Mouse (Mus musculus) CH12.LX (cell line): ENCODE data around the gene Immp2l. TPM values are rescaled to one million over a fixed set of nuclear protein-coding genes. Genes with fewer than 3 reads are reported as not detected.

ENCODE experiments used
- DNase-seq: peaks from one replicate; pipeline ENCODE4 v3.0.0-alpha.2; 2013; ENCODE audit errors: extremely low read depth
- H3K27ac ChIP-seq: 2 replicates; pipeline ENCODE4 v1.5.1; 2012; ENCODE audit warnings: low read depth, mild to moderate bottlenecking, control low read depth, moderate library complexity; ENCODE audit not compliant: insufficient read depth
- H3K27me3 ChIP-seq: replicated peaks from 2 replicates; pipeline ENCODE3; 2012; ENCODE audit warnings: inconsistent platforms
- H3K36me3 ChIP-seq, 2 experiments: replicated peaks in 1 of 2; 2 replicates each; pipeline versions ENCODE3 to v1.6.1; 2012; ENCODE audit warnings: inconsistent platforms in 1 of 2, low read length in 1 of 2, mild to moderate bottlenecking in 1 of 2, mixed read lengths in 1 of 2, moderate library complexity in 1 of 2; ENCODE audit not compliant: control insufficient read depth in 1 of 2, insufficient read depth in 1 of 2
- H3K4me1 ChIP-seq, 2 experiments: 2 replicates each; pipeline ENCODE4 v1.6.1; 2012; ENCODE audit warnings: inconsistent platforms in 1 of 2, moderate library complexity in 1 of 2; ENCODE audit not compliant: insufficient read depth in 2 of 2, control insufficient read depth in 1 of 2
- H3K4me2 ChIP-seq: 2 replicates; pipeline ENCODE4 v1.6.1; 2012; ENCODE audit warnings: low read depth, mild to moderate bottlenecking, control low read depth; ENCODE audit not compliant: poor library complexity, insufficient read depth, severe bottlenecking
- H3K4me3 ChIP-seq, 3 experiments: fragments of 150-350 bp in 1 of 3; sonication (generic) in 1 of 3; replicated peaks in 1 of 3; 2 replicates each; pipeline versions ENCODE3 to v1.5.1; 2011 to 2012; ENCODE audit warnings: low read depth in 2 of 3, low read length in 2 of 3, mild to moderate bottlenecking in 2 of 3, moderate library complexity in 2 of 3, control low read depth in 1 of 3, improper control_type of control experiment in 1 of 3, inconsistent platforms in 1 of 3, mixed read lengths in 1 of 3; ENCODE audit not compliant: poor library complexity in 1 of 3
- H3K79me2 ChIP-seq: replicated peaks from 2 replicates; pipeline ENCODE4 v1.6.1; 2012; ENCODE audit warnings: mild to moderate bottlenecking, moderate library complexity; ENCODE audit not compliant: control insufficient read depth, poor library complexity, insufficient read depth, severe bottlenecking; ENCODE audit errors: extremely low read depth
- H3K9ac ChIP-seq: 2 replicates; pipeline ENCODE4 v1.6.1; 2012; ENCODE audit warnings: low read depth, mild to moderate bottlenecking, control low read depth, moderate library complexity; ENCODE audit not compliant: insufficient read depth
- H3K9me3 ChIP-seq: replicated peaks from 2 replicates; pipeline ENCODE3; 2012; ENCODE audit warnings: low read length, inconsistent platforms, mixed read lengths
- BHLHE40 ChIP-seq: IDR thresholded peaks from 2 replicates; pipeline ENCODE4 v1.6.1; 2011; ENCODE audit warnings: mild to moderate bottlenecking, low read depth, low read length, improper control_type of control experiment
- CHD2 ChIP-seq: IDR thresholded peaks from 2 replicates; pipeline ENCODE4 v1.6.1; 2011; ENCODE audit warnings: low read length, improper control_type of control experiment
- CTCF ChIP-seq, 2 experiments: IDR thresholded peaks in 1 of 2; conservative IDR thresholded peaks in 1 of 2; 2 replicates each; pipeline ENCODE4 v1.5.1; 2011 to 2012; ENCODE audit warnings: low read depth in 2 of 2, low read length in 2 of 2, improper control_type of control experiment in 1 of 2, inconsistent platforms in 1 of 2, mild to moderate bottlenecking in 1 of 2, moderate library complexity in 1 of 2
- ELF1 ChIP-seq: IDR thresholded peaks from 2 replicates; pipeline ENCODE4 v1.6.1; 2014; ENCODE audit warnings: low read depth, mild to moderate bottlenecking, inconsistent platforms, low read length, improper control_type of control experiment
- EP300 ChIP-seq: IDR thresholded peaks from 2 replicates; pipeline ENCODE4 v1.6.1; 2011; ENCODE audit warnings: low read length, improper control_type of control experiment
- ETS1 ChIP-seq: conservative IDR thresholded peaks from 2 replicates; pipeline ENCODE4 v1.6.1; 2012; ENCODE audit warnings: low read depth, mild to moderate bottlenecking, inconsistent platforms, low read length, improper control_type of control experiment, moderate library complexity
- GABPA ChIP-seq: IDR thresholded peaks from 2 replicates; pipeline ENCODE4 v1.6.1; 2012; ENCODE audit warnings: low read depth, low read length, improper control_type of control experiment, inconsistent platforms; ENCODE audit not compliant: insufficient replicate concordance
- IRF4 ChIP-seq: IDR thresholded peaks from 2 replicates; pipeline ENCODE4 v1.6.1; 2014; ENCODE audit warnings: low read depth, mild to moderate bottlenecking, inconsistent platforms, low read length, improper control_type of control experiment
- JUND ChIP-seq: conservative IDR thresholded peaks from 2 replicates; pipeline ENCODE4 v1.6.1; 2011; ENCODE audit warnings: low read depth, low read length, improper control_type of control experiment
- MAFK ChIP-seq: IDR thresholded peaks from 2 replicates; pipeline ENCODE4 v1.6.1; 2011; ENCODE audit warnings: low read length, improper control_type of control experiment; ENCODE audit not compliant: insufficient replicate concordance
- MYC ChIP-seq: IDR thresholded peaks from 2 replicates; pipeline ENCODE4 v1.6.1; 2011; ENCODE audit warnings: low read depth, mild to moderate bottlenecking, improper control_type of control experiment, low read length
- NELFE ChIP-seq: IDR thresholded peaks from 2 replicates; pipeline ENCODE4 v1.6.1; 2011; ENCODE audit warnings: low read depth, low read length, improper control_type of control experiment
- NRF1 ChIP-seq: IDR thresholded peaks from 2 replicates; pipeline ENCODE4 v1.6.1; 2014; ENCODE audit warnings: low read depth, mild to moderate bottlenecking, inconsistent platforms, low read length, improper control_type of control experiment, moderate library complexity
- PAX5 ChIP-seq: IDR thresholded peaks from 2 replicates; pipeline ENCODE4 v1.6.1; 2012; ENCODE audit warnings: low read length, inconsistent platforms, mixed read lengths
- RCOR1 ChIP-seq: conservative IDR thresholded peaks from 2 replicates; pipeline ENCODE4 v1.6.1; 2012; ENCODE audit warnings: low read depth, mild to moderate bottlenecking, inconsistent platforms, low read length, improper control_type of control experiment
- SIN3A ChIP-seq: IDR thresholded peaks from 2 replicates; pipeline ENCODE4 v1.6.1; 2012; ENCODE audit warnings: low read length, improper control_type of control experiment, inconsistent platforms
- SMC3 ChIP-seq: IDR thresholded peaks from 2 replicates; pipeline ENCODE4 v1.6.1; 2011; ENCODE audit warnings: low read depth, low read length, improper control_type of control experiment
- TBP ChIP-seq: conservative IDR thresholded peaks from 2 replicates; pipeline ENCODE4 v1.6.1; 2011; ENCODE audit warnings: low read depth, low read length, improper control_type of control experiment
- TCF12 ChIP-seq: IDR thresholded peaks from 2 replicates; pipeline ENCODE4 v1.6.1; 2014; ENCODE audit warnings: low read depth, mild to moderate bottlenecking, inconsistent platforms, low read length, improper control_type of control experiment
- UBTF ChIP-seq: IDR thresholded peaks from 2 replicates; pipeline ENCODE4 v1.6.1; 2012; ENCODE audit warnings: low read depth, mild to moderate bottlenecking, inconsistent platforms, low read length, improper control_type of control experiment, moderate library complexity
- USF2 ChIP-seq: conservative IDR thresholded peaks from 2 replicates; pipeline ENCODE4 v1.6.1; 2011; ENCODE audit warnings: low read depth, low read length, improper control_type of control experiment
- ZMIZ1 ChIP-seq: IDR thresholded peaks from 2 replicates; pipeline ENCODE4 v1.6.1; 2012; ENCODE audit warnings: low read depth, mild to moderate bottlenecking, inconsistent platforms, low read length, improper control_type of control experiment
- ZNF384 ChIP-seq: IDR thresholded peaks from 2 replicates; pipeline ENCODE4 v1.6.1; 2012; ENCODE audit warnings: low read depth, low read length, improper control_type of control experiment, inconsistent platforms
- dilution Hi-C: fragments of 300-500 bp; cut with MboI; formaldehyde crosslinking; loops from 2 replicates; pipeline ENCODE4 v1.14.3; 2020; ENCODE audit warnings: low sequenced_read_pairs; ENCODE audit not compliant: extremely low pct_unique_long_range_greater_than_20kb, extremely low pct_ligation_motif_present
- in situ Hi-C: fragments of 300-500 bp; cut with MboI; formaldehyde crosslinking; loops from 3 replicates; pipeline ENCODE4 v1.14.3; 2019; ENCODE audit warnings: low sequenced_read_pairs, low pct_ligation_motif_present, low pct_unique_long_range_greater_than_20kb, mixed read lengths
- polyA plus RNA-seq: library from polyadenylated mRNA; unstranded; fragments of >175 nt; gene quantifications from 2 replicates; pipeline ENCODE4 v1.2.1, GENCODE M21; 2012; ENCODE audit warnings: low read depth; ENCODE audit not compliant: insufficient read length
- total RNA-seq, 2 experiments: library from RNA; depleted of rRNA; stranded (reverse); fragments of 300-350 nt in 1 of 2; fragments of >200 nt in 1 of 2; gene quantifications; 2 replicates each; pipeline ENCODE4 v1.2.3; 2012 to 2014

The Immp2l gene
- total and polyA plus RNA-seq, 3 experiments: 4.8 to 16.5 (median 9.9) TPM

- Histone ChIP-seq H3K27ac (peak overlapping the region; percentile 83), H3K9ac (peak overlapping the region; percentile 44), H3K9me3 (no peaks in the 10 kb centered on the region), H3K27me3 (no peaks in the 10 kb centered on the region), H3K4me3 (no peak overlapping the region), H3K79me2 (no peaks in the 10 kb centered on the region), H3K4me2 (peak overlapping the region; percentile 39; the same call in 1 of the 2 replicates), H3K36me3 (no peaks in the 10 kb centered on the region), H3K4me1 (peaks cover 3 to 38% of the 10 kb centered on the region in 2 experiments)
- dilution Hi-C loops: no loop called here
- in situ Hi-C loops: no loop called here
- TF ChIP-seq ELF1: no peak; the same call in 1 of the 2 replicates
- peak; percentile 22; the same call in 1 of the 2 replicates for TF ChIP-seq JUND
- TF ChIP-seq BHLHE40: no peak; the same call in 1 of the 2 replicates
- TF ChIP-seq RCOR1: peak; percentile 26; the same call in 1 of the 2 replicates
- TF ChIP-seq ZNF384: no peak
- no peak for TF ChIP-seq PAX5
- TF ChIP-seq ETS1: peak; percentile 87
- peak; percentile 49; the same call in 1 of the 2 replicates for TF ChIP-seq TBP
- TF ChIP-seq EP300: peak; percentile 49; the same call in 1 of the 2 replicates
- no peak; the same call in 1 of the 2 replicates for TF ChIP-seq MAFK
- TF ChIP-seq NRF1: no peak
- peak; percentile 86 for DNase-seq
Observed at GRCm38 (mm10) chr12:40980160-40980559, 43.7 kb upstream of the Immp2l start.

- dilution Hi-C loops (no loop called here), in situ Hi-C loops (no loop called here)
- Histone ChIP-seq H3K36me3 (no peaks in the 10 kb centered on the region), H3K27ac (no peak overlapping the region), H3K79me2 (no peaks in the 10 kb centered on the region), H3K9me3 (no peaks in the 10 kb centered on the region), H3K27me3 (no peaks in the 10 kb centered on the region), H3K4me3 (no peak overlapping the region), H3K9ac (no peak overlapping the region), H3K4me2 (no peak overlapping the region), H3K4me1 (peaks cover 3 to 38% of the 10 kb centered on the region in 2 experiments)
- no peak for TF ChIP-seq USF2
- no peak for TF ChIP-seq JUND
- TF ChIP-seq MYC: no peak
- no peak for TF ChIP-seq SMC3
- TF ChIP-seq RCOR1: no peak
- TF ChIP-seq BHLHE40: no peak
- no peak for TF ChIP-seq GABPA
- no peak for TF ChIP-seq CTCF (conservative IDR thresholded peaks at IDR 0.05 in 1 of 2, IDR thresholded peaks at IDR 0.05 in 1 of 2; ENCODE audit: low read depth in 2 of 2, low read length in 2 of 2)
- no peak for TF ChIP-seq CHD2
- no peak for TF ChIP-seq UBTF
- no peak for TF ChIP-seq IRF4
- no peak for TF ChIP-seq SIN3A
- no peak for TF ChIP-seq NELFE
- no peak for TF ChIP-seq TCF12
- TF ChIP-seq ZNF384: no peak
- TF ChIP-seq ELF1: no peak
- no peak for TF ChIP-seq ZMIZ1
- TF ChIP-seq NRF1: no peak
- TF ChIP-seq PAX5: no peak
- no peak for DNase-seq
Observed at GRCm38 (mm10) chr12:40983021-40983420, 40.9 kb upstream of the Immp2l start.
